Mouse (Mus musculus): ENCODE measurements around the gene Smpd3.

Smpd3 gene

DNA sequence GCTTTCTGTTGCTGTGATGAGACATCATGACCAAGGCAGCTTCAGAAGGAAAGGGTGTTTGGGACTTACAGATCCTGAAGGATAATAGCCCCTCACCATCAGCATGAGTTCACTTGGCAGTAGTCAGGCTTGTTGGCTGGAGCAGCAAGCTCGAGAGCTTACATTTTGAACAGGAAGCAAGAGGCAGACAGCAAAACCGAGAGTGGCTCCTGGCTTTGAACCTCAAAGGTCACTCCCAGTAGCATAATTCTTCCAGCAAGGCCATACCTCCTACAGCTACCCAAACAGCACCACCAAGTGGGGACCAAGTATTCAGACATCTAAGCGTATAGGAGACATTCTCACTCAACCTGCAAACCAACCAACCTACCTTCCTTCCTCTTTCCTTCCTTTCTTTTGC is 105.0 kb downstream of the Smpd3 start:
- DNase-seq (ENCODE audit: low spot score in 2 of 2): no peak

DNA sequence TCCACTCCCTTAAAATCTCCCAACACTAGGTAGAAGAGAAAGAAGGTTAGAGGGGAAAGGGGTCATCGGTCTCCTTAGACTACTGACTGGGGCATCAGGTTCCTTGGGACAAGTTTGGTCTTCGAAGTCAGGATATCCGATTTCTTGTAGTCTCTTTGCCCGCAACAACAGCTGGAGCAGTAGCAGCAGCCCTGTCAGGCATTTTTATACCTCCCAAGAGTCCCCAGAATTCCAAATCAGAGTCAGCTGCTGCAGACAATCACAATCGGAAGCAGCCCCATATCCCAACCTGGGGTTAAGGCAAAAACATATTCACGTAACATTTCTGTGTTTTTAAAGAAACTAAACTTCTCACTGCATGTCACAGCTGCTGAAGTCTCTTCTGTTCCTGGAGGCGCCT is 106.3 kb downstream of the Smpd3 start:
- DNase-seq (ENCODE audit: low spot score in 2 of 2): no peak

GRCm38 (mm10) chr8:106226589-106226988 is 111.2 kb downstream of the Smpd3 start:
- DNase-seq (ENCODE audit: low spot score in 2 of 2): peak in 1 of 2 experiments; percentile 39

- no peak for DNase-seq (ENCODE audit: low spot score in 2 of 2)
Observed at GRCm38 (mm10) chr8:106219620-106220019, 118.2 kb downstream of the Smpd3 start.

DNA sequence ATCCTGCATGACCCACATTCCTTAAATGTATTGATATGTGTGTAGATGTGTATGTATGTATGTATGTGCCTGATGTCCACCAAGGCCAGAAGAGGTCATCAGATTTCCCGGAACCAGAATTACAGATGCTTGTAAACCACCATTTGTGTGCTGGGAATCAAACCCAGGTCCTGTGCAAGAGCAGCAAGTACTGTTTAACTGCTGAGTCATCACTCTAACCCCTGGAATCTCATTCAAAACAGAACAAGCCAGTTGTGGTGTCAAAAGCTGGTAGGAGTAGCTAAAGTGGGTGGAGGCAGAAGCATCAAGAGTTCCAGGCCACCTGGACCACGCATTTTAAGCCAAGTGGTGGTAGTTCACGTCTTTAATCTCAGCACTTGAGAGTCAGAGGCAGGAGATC is 123.8 kb downstream of the Smpd3 start:
- no peak for DNase-seq (ENCODE audit: low spot score in 2 of 2)

- no peak for DNase-seq (ENCODE audit: low spot score in 2 of 2)
Observed at GRCm38 (mm10) chr8:106211421-106211820, 126.4 kb downstream of the Smpd3 start.

DNA sequence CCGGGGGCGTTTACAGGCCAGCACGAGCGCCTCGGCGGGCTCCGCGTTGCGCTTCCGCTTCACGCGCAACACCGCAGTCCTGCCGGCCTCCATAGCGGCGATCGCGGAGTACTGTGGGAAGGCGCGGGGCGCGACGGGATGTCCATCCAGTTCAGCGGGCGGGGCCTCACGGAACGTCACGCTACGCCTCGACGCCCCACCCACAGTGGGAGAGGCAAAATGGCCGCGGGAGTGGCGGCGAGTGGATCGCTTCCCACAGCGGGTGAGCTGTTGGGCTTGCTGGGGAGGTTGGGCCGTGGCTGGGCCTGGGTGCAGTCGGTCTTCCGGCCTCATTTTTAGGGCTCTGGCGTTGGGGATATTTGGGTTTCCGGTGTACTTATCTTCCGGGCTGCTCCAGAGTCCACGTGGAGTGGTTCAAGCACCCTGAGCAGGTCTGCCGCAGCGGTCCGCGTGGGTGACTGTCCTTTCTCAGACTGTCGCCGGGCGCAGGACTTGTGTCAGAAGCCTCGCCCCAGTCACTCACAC is 126.9 kb downstream of the Smpd3 start, which contains the start of the genes Slc7a6os and Prmt7:
Gene Slc7a6os, minus strand, starts transcription at position 115 of the 525 bp plus-strand sequence.
Gene Prmt7, plus strand, starts transcription at position 116 of the 525 bp plus-strand sequence.
- DNase-seq (ENCODE audit: low spot score in 2 of 2): peak; percentile 90 to 91

DNA sequence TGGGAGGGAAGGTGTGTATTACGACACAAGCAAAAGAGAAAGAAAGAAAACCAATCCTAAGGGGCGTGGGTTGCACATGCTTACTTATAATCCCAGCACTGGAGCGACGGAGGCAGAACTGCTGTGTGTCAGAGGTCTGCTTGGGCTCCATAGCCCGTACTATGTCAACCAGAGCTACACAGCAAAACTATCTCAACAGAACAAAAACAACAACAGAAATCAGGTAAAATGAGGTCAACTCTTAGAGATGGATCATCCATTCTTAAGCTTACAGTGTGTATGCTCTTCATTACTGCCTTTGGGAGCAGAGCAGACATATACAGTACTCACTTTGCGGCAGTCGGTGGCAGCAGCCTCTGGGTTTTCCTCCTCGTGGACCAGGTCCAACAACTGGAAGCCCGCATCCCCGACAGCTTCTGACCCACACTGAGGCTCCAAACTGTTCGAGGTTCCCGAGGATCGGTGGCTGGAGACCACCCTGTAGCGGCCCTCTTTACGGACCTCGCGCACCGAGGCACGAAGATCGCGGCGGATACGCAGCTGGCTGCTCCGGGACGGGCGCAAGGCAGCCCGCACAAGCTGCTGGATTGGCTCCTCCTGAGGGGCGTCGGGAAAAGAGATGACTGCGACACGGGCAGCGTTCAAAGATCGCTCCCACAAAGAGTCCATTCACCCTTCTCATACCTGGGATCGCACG is 127.6 kb downstream of the Smpd3 start:
- DNase-seq (ENCODE audit: low spot score in 2 of 2): no peak
